Mouse (Mus musculus): ENCODE measurements around the gene Ntn4. TPM values are rescaled to one million over a fixed set of nuclear protein-coding genes. Genes with fewer than 3 reads are reported as not detected.

The Ntn4 gene
- polyA plus RNA-seq, 1 experiment, result 0.48 TPM

- Histone ChIP-seq H3K4me3 (ENCODE audit: insufficient read depth, poor library complexity, severe bottlenecking) (no peak overlapping the region), H3K36me3 (ENCODE audit: control insufficient read depth, insufficient read depth) (no peaks in the 10 kb centered on the region), H3K27me3 (ENCODE audit: control insufficient read depth, insufficient read depth, insufficient read length) (no peaks in the 10 kb centered on the region), H3K79me3 (ENCODE audit: low read depth) (no peaks in the 10 kb centered on the region), H3K79me2 (ENCODE audit: control insufficient read depth, insufficient read depth) (no peaks in the 10 kb centered on the region), H3ac (ENCODE audit: control insufficient read depth, insufficient read length, low read depth) (no peak overlapping the region)
- no peak for TF ChIP-seq USF1 (IDR thresholded peaks at IDR 0.05; ENCODE audit: low read depth)
- no peak for TF ChIP-seq MYOG (IDR thresholded peaks at IDR 0.05; ENCODE audit: control insufficient read depth, extremely low read depth, insufficient read length)
These were observed 10.2 kb upstream of the Ntn4 start for GRCm38 (mm10) chr10:93630310-93630709.

GRCm38 (mm10) chr10:93632086-93632485, 8.4 kb upstream of the Ntn4 start:
- Histone ChIP-seq H3K79me3 (ENCODE audit: low read depth) (no peaks in the 10 kb centered on the region), H3ac (ENCODE audit: control insufficient read depth, insufficient read length, low read depth) (no peak overlapping the region), H3K79me2 (ENCODE audit: control insufficient read depth, insufficient read depth) (no peaks in the 10 kb centered on the region), H3K4me3 (ENCODE audit: insufficient read depth, poor library complexity, severe bottlenecking) (no peak overlapping the region), H3K36me3 (ENCODE audit: control insufficient read depth, insufficient read depth) (no peaks in the 10 kb centered on the region), H3K27me3 (ENCODE audit: control insufficient read depth, insufficient read depth, insufficient read length) (no peaks in the 10 kb centered on the region)
- no peak for TF ChIP-seq USF1 (IDR thresholded peaks at IDR 0.05; ENCODE audit: low read depth)
- TF ChIP-seq CEBPB (IDR thresholded peaks at IDR 0.05; ENCODE audit: low read depth), result no peak
- no peak for TF ChIP-seq MAX (IDR thresholded peaks at IDR 0.05)
- no peak for TF ChIP-seq MYOD1 (IDR thresholded peaks at IDR 0.05; ENCODE audit: control insufficient read depth, insufficient read length, low read depth)
- TF ChIP-seq CTCF (IDR thresholded peaks at IDR 0.05; ENCODE audit: control insufficient read depth, insufficient read depth, insufficient read length), result no peak
- no peak for TF ChIP-seq MYOG (IDR thresholded peaks at IDR 0.05; ENCODE audit: control insufficient read depth, extremely low read depth, insufficient read length)
- TF ChIP-seq FOSL1 (IDR thresholded peaks at IDR 0.05; ENCODE audit: insufficient read depth, low read length, poor library complexity, severe bottlenecking), result no peak

- H3K36me3 ChIP-seq (ENCODE audit: control insufficient read depth, insufficient read depth), result no peaks in the 10 kb centered on the region
- no peak overlapping the region for H3K4me3 ChIP-seq (ENCODE audit: insufficient read depth, poor library complexity, severe bottlenecking)
- H3K27me3 ChIP-seq (ENCODE audit: control insufficient read depth, insufficient read depth, insufficient read length), result no peaks in the 10 kb centered on the region
- no peaks in the 10 kb centered on the region for H3K79me2 ChIP-seq (ENCODE audit: control insufficient read depth, insufficient read depth)
- no peaks in the 10 kb centered on the region for H3K79me3 ChIP-seq (ENCODE audit: low read depth)
- H3ac ChIP-seq (ENCODE audit: control insufficient read depth, insufficient read length, low read depth), result no peak overlapping the region
- TF ChIP-seq FOSL1 (IDR thresholded peaks at IDR 0.05; ENCODE audit: insufficient read depth, low read length, poor library complexity, severe bottlenecking) (no peak), MYOG (IDR thresholded peaks at IDR 0.05; ENCODE audit: control insufficient read depth, extremely low read depth, insufficient read length) (no peak), CTCF (IDR thresholded peaks at IDR 0.05; ENCODE audit: control insufficient read depth, insufficient read depth, insufficient read length) (no peak), MAX (IDR thresholded peaks at IDR 0.05) (no peak), USF1 (IDR thresholded peaks at IDR 0.05; ENCODE audit: low read depth) (no peak), CEBPB (IDR thresholded peaks at IDR 0.05; ENCODE audit: low read depth) (no peak), MYOD1 (IDR thresholded peaks at IDR 0.05; ENCODE audit: control insufficient read depth, insufficient read length, low read depth) (no peak)
These were observed 6.9 kb upstream of the Ntn4 start for GRCm38 (mm10) chr10:93633563-93633962.

GRCm38 (mm10) chr10:93633971-93634370, 6.5 kb upstream of the Ntn4 start:
- Histone ChIP-seq H3K27me3 (ENCODE audit: control insufficient read depth, insufficient read depth, insufficient read length) (no peaks in the 10 kb centered on the region), H3K36me3 (ENCODE audit: control insufficient read depth, insufficient read depth) (no peaks in the 10 kb centered on the region), H3K4me3 (ENCODE audit: insufficient read depth, poor library complexity, severe bottlenecking) (no peak overlapping the region), H3ac (ENCODE audit: control insufficient read depth, insufficient read length, low read depth) (no peak overlapping the region), H3K79me3 (ENCODE audit: low read depth) (no peaks in the 10 kb centered on the region), H3K79me2 (ENCODE audit: control insufficient read depth, insufficient read depth) (no peaks in the 10 kb centered on the region)
- TF ChIP-seq MYOG (IDR thresholded peaks at IDR 0.05; ENCODE audit: control insufficient read depth, extremely low read depth, insufficient read length) (no peak), MAX (IDR thresholded peaks at IDR 0.05) (no peak), MYOD1 (IDR thresholded peaks at IDR 0.05; ENCODE audit: control insufficient read depth, insufficient read length, low read depth) (no peak), CEBPB (IDR thresholded peaks at IDR 0.05; ENCODE audit: low read depth) (no peak), USF1 (IDR thresholded peaks at IDR 0.05; ENCODE audit: low read depth) (no peak), CTCF (IDR thresholded peaks at IDR 0.05; ENCODE audit: control insufficient read depth, insufficient read depth, insufficient read length) (no peak), FOSL1 (IDR thresholded peaks at IDR 0.05; ENCODE audit: insufficient read depth, low read length, poor library complexity, severe bottlenecking) (no peak)

GRCm38 (mm10) chr10:93635941-93636340, 4.5 kb upstream of the Ntn4 start:
- Histone ChIP-seq H3K4me3 (ENCODE audit: insufficient read depth, poor library complexity, severe bottlenecking) (no peak overlapping the region), H3K36me3 (ENCODE audit: control insufficient read depth, insufficient read depth) (no peaks in the 10 kb centered on the region), H3K79me3 (ENCODE audit: low read depth) (no peaks in the 10 kb centered on the region), H3K79me2 (ENCODE audit: control insufficient read depth, insufficient read depth) (no peaks in the 10 kb centered on the region), H3K27me3 (ENCODE audit: control insufficient read depth, insufficient read depth, insufficient read length) (no peaks in the 10 kb centered on the region), H3ac (ENCODE audit: control insufficient read depth, insufficient read length, low read depth) (no peak overlapping the region)
- TF ChIP-seq CTCF (IDR thresholded peaks at IDR 0.05; ENCODE audit: control insufficient read depth, insufficient read depth, insufficient read length), result no peak
- TF ChIP-seq FOSL1 (IDR thresholded peaks at IDR 0.05; ENCODE audit: insufficient read depth, low read length, poor library complexity, severe bottlenecking), result no peak
- no peak for TF ChIP-seq CEBPB (IDR thresholded peaks at IDR 0.05; ENCODE audit: low read depth)
- no peak for TF ChIP-seq USF1 (IDR thresholded peaks at IDR 0.05; ENCODE audit: low read depth)
- TF ChIP-seq MAX (IDR thresholded peaks at IDR 0.05), result no peak
- no peak for TF ChIP-seq MYOD1 (IDR thresholded peaks at IDR 0.05; ENCODE audit: control insufficient read depth, insufficient read length, low read depth)
- no peak for TF ChIP-seq MYOG (IDR thresholded peaks at IDR 0.05; ENCODE audit: control insufficient read depth, extremely low read depth, insufficient read length)
